Mouse (Mus musculus) ES-Bruce4 (cell line): ENCODE results near the gene Myg1. TPM values are rescaled to one million over a fixed set of nuclear protein-coding genes. Genes with fewer than 3 reads are reported as not detected.
A peak's percentile ranks its signal among the peaks of the same experiment; 100 is the strongest.

Experiments
- H3K27ac ChIP-seq: 2 replicates; pipeline ENCODE4 v1.5.1; 2012; ENCODE audit warnings: low read length, inconsistent platforms; ENCODE audit not compliant: insufficient read depth
- H3K27me3 ChIP-seq: 2 replicates; pipeline ENCODE4 v1.6.1; 2012; ENCODE audit warnings: mild to moderate bottlenecking, low read length, inconsistent platforms; ENCODE audit not compliant: control insufficient read depth, poor library complexity, insufficient read depth, severe bottlenecking
- H3K36me3 ChIP-seq: 2 replicates; pipeline ENCODE4 v1.6.1; 2012; ENCODE audit warnings: inconsistent platforms, mild to moderate bottlenecking, low read length, moderate library complexity; ENCODE audit not compliant: control insufficient read depth, poor library complexity, insufficient read depth, severe bottlenecking
- H3K4me1 ChIP-seq: one replicate; pipeline ENCODE4 v1.8.1; 2011; ENCODE audit warnings: low read length; ENCODE audit not compliant: control insufficient read depth, insufficient read depth
- H3K4me3 ChIP-seq: 2 replicates; pipeline ENCODE4 v1.5.1; 2011; ENCODE audit warnings: low read depth, mild to moderate bottlenecking, low read length
- H3K9ac ChIP-seq: 2 replicates; pipeline ENCODE4 v1.6.1; 2012; ENCODE audit warnings: low read depth, mild to moderate bottlenecking, inconsistent platforms; ENCODE audit not compliant: poor library complexity, severe bottlenecking
- H3K9me3 ChIP-seq: replicated peaks from 2 replicates; pipeline ENCODE4 v1.6.1; 2012; ENCODE audit warnings: mild to moderate bottlenecking, low read length, inconsistent platforms; ENCODE audit not compliant: control insufficient read depth, poor library complexity, insufficient read depth, severe bottlenecking
- CTCF ChIP-seq: IDR thresholded peaks from one replicate; pipeline ENCODE4 v1.8.1; 2011; ENCODE audit warnings: low read depth, low read length
- EP300 ChIP-seq: IDR thresholded peaks from 2 replicates; pipeline ENCODE4 v1.6.1; 2011; ENCODE audit warnings: low read depth, low read length; ENCODE audit not compliant: insufficient read depth
- POLR2A ChIP-seq: IDR thresholded peaks from one replicate; pipeline ENCODE4 v1.8.1; 2011; ENCODE audit warnings: low read length; ENCODE audit not compliant: insufficient read depth
- polyA plus RNA-seq: library from polyadenylated mRNA; stranded (reverse); fragments of >200 nt; gene quantifications from 2 replicates; pipeline ENCODE4 v1.2.4, GENCODE M21; 2011; ENCODE audit warnings: low read depth; ENCODE audit not compliant: missing spikeins, insufficient read depth, insufficient read length

Myg1 gene
- polyA plus RNA-seq, 1 experiment = 48.8 TPM

GRCm38 (mm10) chr15:102358126-102358525 is 26.6 kb downstream of the Myg1 start:
- no peaks in the 10 kb centered on the region for H3K4me1 ChIP-seq
- peak overlapping the region; percentile 55 for H3K4me3 ChIP-seq
- TF ChIP-seq POLR2A = no peak
- TF ChIP-seq CTCF = peak; percentile 5
- TF ChIP-seq EP300 = no peak
- no peaks in the 10 kb centered on the region for H3K9me3 ChIP-seq
- H3K27ac ChIP-seq = no peak overlapping the region
- H3K36me3 ChIP-seq = no peaks in the 10 kb centered on the region
- peak overlapping the region; percentile 4 for H3K9ac ChIP-seq
- H3K27me3 ChIP-seq = no peaks in the 10 kb centered on the region

GRCm38 (mm10) chr15:102358834-102359233 is 27.3 kb downstream of the Myg1 start:
- Histone ChIP-seq H3K27ac (no peak overlapping the region), H3K9me3 (no peaks in the 10 kb centered on the region), H3K4me1 (no peaks in the 10 kb centered on the region), H3K36me3 (no peaks in the 10 kb centered on the region), H3K27me3 (no peaks in the 10 kb centered on the region), H3K4me3 (peak overlapping the region; percentile 55), H3K9ac (peak overlapping the region; percentile 4; the same call in 1 of the 2 replicates)
- TF ChIP-seq CTCF = no peak
- TF ChIP-seq POLR2A = no peak
- no peak for TF ChIP-seq EP300

DNA sequence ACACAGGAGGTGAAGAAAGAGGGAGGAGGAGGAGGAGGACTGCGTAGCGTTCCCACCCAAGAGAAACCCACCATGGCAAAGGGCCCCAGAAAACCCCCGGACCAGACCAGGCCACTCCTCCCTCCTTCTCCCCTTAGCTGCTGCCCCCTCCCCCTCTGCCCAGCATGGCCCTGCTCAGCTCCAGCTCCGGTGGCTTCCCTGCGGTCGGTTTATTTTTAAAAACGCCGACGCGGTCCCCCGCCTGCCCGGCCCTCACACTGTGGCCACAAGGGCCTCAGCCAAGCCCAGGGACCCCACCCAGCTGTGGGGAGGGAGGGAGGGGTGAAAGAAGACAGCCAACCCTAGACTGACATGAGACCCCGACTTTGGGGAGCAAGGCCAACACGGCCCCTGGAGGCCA is 31.1 kb downstream of the Myg1 start:
- Histone ChIP-seq H3K27me3 (no peaks in the 10 kb centered on the region), H3K9me3 (no peaks in the 10 kb centered on the region), H3K4me3 (no peak overlapping the region), H3K9ac (no peak overlapping the region), H3K4me1 (peaks cover 3% of the 10 kb centered on the region), H3K27ac (no peak overlapping the region), H3K36me3 (no peaks in the 10 kb centered on the region)
- TF ChIP-seq EP300 = no peak

DNA sequence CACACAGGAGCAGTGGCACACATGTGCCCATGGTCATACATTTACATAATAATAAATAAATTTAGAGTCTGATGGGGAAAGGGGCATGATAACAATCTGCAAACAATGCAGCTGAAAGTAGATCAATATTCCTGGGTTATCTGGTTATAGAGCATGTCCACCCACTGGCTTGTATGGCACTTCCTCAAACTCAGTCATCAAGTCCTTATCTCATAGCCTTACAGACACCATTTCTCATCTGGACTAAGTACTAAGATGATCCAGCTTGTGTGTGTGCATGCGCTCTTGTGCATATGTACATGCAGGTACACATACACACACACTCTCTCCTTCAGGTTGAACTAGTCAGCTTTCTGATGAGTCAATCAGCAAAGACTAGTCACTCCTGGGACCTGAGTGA is 33.2 kb downstream of the Myg1 start:
- Histone ChIP-seq H3K27me3 (no peaks in the 10 kb centered on the region), H3K9ac (no peak overlapping the region)
- TF ChIP-seq CTCF = no peak

DNA sequence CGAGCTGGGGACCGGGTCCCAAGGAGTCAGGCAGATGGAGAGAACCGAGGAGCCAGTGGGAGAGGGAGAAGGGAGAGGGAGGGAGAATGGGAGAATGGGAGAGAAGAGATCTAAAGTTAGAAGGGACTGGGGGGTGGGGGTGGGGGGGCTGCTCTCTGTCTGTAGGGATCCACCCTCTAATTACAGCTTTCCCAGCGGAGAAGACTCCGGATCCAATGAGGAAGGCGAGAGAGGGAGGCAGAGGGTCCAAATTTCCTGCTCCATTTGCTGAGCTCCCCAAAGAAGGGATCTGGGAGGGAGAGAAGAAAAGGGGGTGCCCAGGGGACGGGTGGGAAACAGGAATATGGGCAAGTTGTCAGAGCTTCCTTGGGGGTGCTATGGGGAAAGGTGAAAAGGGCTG is 34.7 kb downstream of the Myg1 start:
- Histone ChIP-seq H3K27ac (no peak overlapping the region), H3K4me3 (no peak overlapping the region), H3K9me3 (no peaks in the 10 kb centered on the region), H3K9ac (no peak overlapping the region), H3K4me1 (peaks cover 4% of the 10 kb centered on the region), H3K36me3 (no peaks in the 10 kb centered on the region), H3K27me3 (no peaks in the 10 kb centered on the region)
- TF ChIP-seq CTCF = no peak
- TF ChIP-seq EP300 = no peak
- no peak for TF ChIP-seq POLR2A

More for the DNA sequence above, 33.2 kb downstream of the Myg1 start:
- Histone ChIP-seq H3K27ac (no peak overlapping the region), H3K4me3 (no peak overlapping the region), H3K9me3 (no peaks in the 10 kb centered on the region), H3K4me1 (peaks cover 3% of the 10 kb centered on the region), H3K36me3 (no peaks in the 10 kb centered on the region)

GRCm38 (mm10) chr15:102366733-102367344 is 35.3 kb downstream of the Myg1 start, which contains the start of gene Sp7:
TSS of gene Sp7 (minus strand) at chr15:102367182.
- H3K27me3 ChIP-seq = no peaks in the 10 kb centered on the region
- H3K27ac ChIP-seq = no peak within 1 kb of the TSS

More at GRCm38 (mm10) chr15:102366733-102367344, 35.3 kb downstream of the Myg1 start, which contains the start of gene Sp7:
- Histone ChIP-seq H3K9me3 (no peaks in the 10 kb centered on the region), H3K4me1 (peaks cover 4% of the 10 kb centered on the region), H3K9ac (no peak within 1 kb of the TSS), H3K36me3 (no peaks in the 10 kb centered on the region), H3K4me3 (no peak within 1 kb of the TSS)
- TF ChIP-seq EP300 (no peak), CTCF (no peak), POLR2A (no peak)
